Mouse (Mus musculus) left cerebral cortex, adult 9 months (tissue): ENCODE data around the gene Dpagt1.
"Not testable (repeated sequence)": the region's sequence is repeated elsewhere in the genome, so short reads cannot be mapped to it uniquely, and the experiment has no call there.

ENCODE experiments used
- DNase-seq, 2 experiments: peaks; one replicate each; pipeline ENCODE4 v3.0.0; 2022; ENCODE audit warnings: low spot score in 2 of 2

The Dpagt1 gene

GRCm38 (mm10) chr9:44318076-44318825 lies 7.6 kb upstream of the Dpagt1 start:
- no peak for DNase-seq

GRCm38 (mm10) chr9:44318826-44319095 lies 7.1 kb upstream of the Dpagt1 start:
- DNase-seq, result no peak

GRCm38 (mm10) chr9:44319105-44319886 lies 6.5 kb upstream of the Dpagt1 start:
- no peak for DNase-seq

DNA sequence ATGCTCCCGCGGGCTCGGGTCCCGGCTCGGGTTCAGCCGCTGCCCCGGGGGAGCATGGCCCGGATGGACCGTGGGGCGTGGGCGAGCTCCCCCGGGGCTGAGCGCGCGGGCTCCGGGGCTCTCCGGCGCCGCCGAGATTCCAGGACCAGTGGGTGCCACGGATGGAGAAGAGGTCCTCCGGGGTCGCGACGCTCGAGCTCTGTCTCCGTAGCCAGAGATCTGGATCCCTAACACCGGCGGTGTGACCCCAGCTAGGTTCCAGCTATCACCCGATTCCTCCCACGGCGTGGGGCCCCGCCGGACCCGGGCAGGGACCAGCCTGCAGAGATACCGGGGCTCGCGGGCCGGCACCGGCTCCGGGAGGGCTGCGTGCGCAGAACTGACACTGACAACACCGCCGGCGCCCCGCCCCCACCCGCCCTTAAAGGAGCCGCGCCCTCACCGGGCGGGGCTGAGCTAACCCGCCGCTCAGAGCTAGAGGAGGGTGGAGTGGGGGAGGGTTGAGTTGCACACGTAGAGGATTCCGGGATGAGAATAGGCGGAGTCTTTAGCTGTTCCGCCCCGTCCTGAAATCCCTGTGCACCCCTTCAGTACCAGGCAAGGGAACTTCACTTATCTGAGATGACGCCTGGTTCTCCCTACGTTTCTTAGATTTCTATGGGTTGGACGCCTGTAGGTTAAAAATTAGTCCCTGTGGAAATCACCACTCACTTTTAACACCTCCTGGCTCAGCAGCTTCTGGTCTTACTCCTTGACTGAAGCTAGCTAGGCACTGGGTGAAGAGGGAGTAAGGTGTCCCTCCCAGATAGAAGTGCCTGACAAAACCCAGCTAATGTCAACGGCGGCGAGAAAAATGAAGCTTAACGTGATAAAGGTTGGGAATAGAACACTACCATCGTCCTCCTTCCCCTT lies 5.7 kb upstream of the Dpagt1 start, which contains the start of gene C2cd2l:
C2cd2l (minus strand) TSS at position 399 of the 912 bp plus-strand sequence.
- peak; percentile 91 to 94 for DNase-seq

GRCm38 (mm10) chr9:44320799-44321133 lies 5.1 kb upstream of the Dpagt1 start:
- peak in 1 of 2 experiments; percentile 66 for DNase-seq

DNA sequence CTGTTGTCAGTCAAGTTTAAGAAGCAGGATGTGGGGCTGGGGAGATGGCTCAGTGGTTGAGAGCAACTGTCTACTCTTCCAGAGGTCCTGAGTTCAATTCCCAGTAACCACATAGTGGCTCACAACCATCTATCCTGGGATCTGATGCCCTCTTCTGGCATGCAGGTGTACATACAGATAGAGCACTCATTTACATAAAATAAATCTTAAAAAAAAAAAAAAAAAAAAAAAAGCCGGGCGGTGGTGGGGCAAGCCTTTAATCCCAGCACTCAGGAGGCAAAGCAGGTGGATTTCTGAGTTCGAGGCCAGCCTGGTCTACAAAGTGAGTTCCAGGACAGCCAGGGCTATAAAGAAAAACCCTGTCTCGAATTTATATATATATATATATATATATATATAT lies 2.2 kb upstream of the Dpagt1 start:
- not testable (repeated sequence) for DNase-seq

- no peak for DNase-seq
Measured at GRCm38 (mm10) chr9:44324147-44324546, 1.7 kb upstream of the Dpagt1 start.

DNA sequence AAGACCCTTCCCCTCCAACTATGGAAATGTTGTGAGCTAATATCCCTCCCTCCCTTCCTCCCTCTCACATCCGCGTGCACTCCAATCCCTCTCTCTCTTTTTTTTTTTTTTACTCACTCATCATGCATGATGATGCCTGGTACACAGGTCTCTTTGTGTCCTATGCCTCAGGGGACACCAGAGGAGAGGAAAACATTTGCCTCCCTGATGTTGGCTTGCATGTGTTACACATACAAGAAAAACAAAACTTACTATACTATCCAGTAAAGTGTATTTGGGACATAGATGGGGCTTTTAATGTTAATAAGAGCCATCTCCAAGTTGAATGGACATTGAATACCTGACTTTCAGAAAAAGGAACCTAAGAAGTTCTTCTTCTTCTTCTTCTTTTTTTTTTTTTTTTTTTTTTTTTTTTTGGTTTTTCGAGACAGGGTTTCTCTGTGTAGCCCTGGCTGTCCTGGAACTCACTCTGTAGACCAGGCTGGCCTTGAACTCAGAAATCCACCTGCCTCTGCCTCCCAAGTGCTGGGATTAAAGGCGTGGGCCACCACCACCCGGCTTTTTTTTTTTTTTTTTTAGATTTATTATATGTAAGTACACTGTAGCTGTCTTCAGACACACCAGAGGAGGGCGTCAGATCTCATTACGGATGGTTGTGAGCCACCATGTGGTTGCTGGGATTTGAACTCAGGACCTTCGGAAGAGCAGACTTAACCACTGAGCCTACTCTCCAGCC lies 619 bp upstream of the Dpagt1 start:
- DNase-seq, result not testable (repeated sequence)

DNA sequence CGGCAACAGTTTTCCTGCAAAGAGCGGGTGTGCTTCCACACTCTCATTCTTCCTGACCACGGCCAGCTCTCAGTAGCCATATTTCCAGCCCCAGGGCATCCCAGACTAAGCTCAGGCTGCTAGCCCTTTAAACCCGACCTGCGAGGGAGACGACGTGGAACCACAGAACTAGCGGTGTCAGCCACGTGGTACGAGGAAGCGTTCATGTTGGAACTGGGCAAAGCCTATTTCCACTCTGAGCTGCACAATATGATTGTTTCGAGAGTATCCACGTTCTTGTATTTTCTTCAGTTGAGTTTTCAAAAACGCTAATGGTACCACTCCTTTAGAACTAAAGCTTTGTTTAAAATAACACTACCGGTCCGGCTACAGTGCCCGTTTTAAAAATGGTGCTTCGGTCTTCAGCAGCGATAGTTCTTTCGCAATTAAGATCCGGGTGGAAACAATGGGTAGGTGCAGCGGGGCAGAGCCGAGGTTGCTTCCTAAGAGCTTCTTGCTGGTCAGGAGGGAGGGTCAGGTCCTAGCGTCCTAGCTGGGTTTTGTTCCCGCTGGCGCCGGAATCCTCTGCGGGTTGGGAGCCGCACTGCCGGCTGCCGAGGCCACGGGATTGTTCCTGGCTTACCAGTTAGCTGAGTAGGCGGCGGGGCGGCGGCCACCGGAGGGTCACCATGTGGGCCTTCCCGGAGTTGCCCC lies 698 bp downstream of the Dpagt1 start:
- peak in 1 of 2 experiments; percentile 92 for DNase-seq

- no peak for DNase-seq
Measured at GRCm38 (mm10) chr9:44327064-44327711, 1.4 kb downstream of the Dpagt1 start.

GRCm38 (mm10) chr9:44327926-44328325 lies 2.1 kb downstream of the Dpagt1 start:
- DNase-seq, result no peak

- DNase-seq, result no peak
Measured at GRCm38 (mm10) chr9:44330736-44331135, 4.9 kb downstream of the Dpagt1 start.

DNA sequence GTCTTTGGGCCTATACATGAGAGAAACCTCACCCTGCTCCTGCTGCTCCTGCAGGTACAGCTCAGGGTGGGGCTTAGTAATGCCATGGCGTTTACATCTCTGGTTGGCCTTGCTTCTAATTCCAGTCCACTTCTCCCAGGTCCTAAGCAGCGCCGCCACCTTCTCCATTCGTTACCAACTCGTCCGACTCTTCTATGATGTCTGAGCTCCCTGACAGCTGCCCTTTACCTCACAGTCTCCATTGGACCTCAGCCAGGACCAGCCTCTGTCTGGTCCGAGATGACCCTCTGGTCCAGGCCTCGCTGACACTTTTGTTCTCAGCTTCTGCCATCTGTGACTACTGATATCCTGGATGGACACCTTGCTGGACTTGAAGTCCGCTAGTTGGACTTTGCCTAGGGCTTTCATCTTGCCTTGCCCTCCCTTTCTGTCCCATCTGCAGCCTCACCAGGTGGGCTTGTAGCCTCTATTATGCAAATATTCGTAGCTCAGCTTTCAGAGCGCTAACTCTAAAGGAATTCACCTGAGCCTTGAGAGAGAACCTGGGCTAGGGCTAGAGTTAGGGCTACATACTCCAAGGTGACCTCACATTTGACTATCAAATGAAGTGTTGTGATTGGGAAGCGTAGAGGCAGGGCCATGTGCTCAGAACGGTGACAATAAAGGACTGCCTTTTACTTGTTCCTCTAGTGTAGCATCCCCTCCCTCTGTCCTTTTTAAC lies 7.3 kb downstream of the Dpagt1 start:
- no peak for DNase-seq

GRCm38 (mm10) chr9:44334396-44335330 lies 8.8 kb downstream of the Dpagt1 start, which contains the start of gene H2afx:
Gene H2afx (plus strand): TSS chr9:44334694.
- DNase-seq, result peak; percentile 99 to 100

- no peak for DNase-seq
Measured at GRCm38 (mm10) chr9:44335331-44336092, 9.7 kb downstream of the Dpagt1 start.

- no peak for DNase-seq
Measured at GRCm38 (mm10) chr9:44336093-44336406, 10.2 kb downstream of the Dpagt1 start.

- not testable (repeated sequence) for DNase-seq
Measured at GRCm38 (mm10) chr9:44336513-44336912, 10.7 kb downstream of the Dpagt1 start.

DNA sequence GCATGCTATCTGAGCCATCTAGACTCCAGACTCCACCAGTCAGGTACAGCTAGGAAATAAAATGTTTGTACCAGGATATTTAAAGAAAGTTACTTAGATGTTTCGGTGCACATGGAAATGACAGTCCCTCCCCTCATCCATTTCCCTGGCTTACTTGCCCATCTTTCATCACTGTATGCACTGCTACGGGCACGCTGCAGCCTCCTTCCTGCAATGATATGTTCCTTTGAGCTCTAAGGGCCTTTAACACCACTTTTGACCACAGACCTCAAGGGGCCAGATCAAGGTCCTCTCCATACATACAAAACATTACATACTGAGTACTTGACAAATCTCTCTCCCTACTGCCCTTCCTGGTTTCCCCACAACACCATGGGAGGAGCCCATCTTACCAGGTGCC lies 11.1 kb downstream of the Dpagt1 start:
- no peak for DNase-seq
